Mouse (Mus musculus) heart, embryonic 13.5 days (tissue): ENCODE data around the gene 4930595D18Rik. TPM values are rescaled to one million over a fixed set of nuclear protein-coding genes. Genes with fewer than 3 reads are reported as not detected.

Experiments used
- ATAC-seq: fragments of 200-750 bp; cut with Nextera tagmentation; 2 replicates; pipeline ENCODE4 v1.8.0; 2017; ENCODE audit warnings: moderate TSS enrichment; ENCODE audit not compliant: insufficient number of reproducible peaks, low FRiP score, low TSS enrichment; ENCODE audit errors: extremely low read depth
- H3K27ac ChIP-seq: fragments of 300-500 bp; sonication (generic); replicated peaks from 2 replicates; pipeline ENCODE4 v1.5.1; 2015; ENCODE audit warnings: moderate library complexity, mild to moderate bottlenecking, inconsistent platforms
- H3K27me3 ChIP-seq: fragments of 300-500 bp; sonication (generic); replicated peaks from 2 replicates; pipeline ENCODE4 v1.6.1; 2015; ENCODE audit warnings: mild to moderate bottlenecking, inconsistent platforms
- H3K36me3 ChIP-seq: fragments of 300-500 bp; sonication (generic); 2 replicates; pipeline ENCODE4 v1.6.1; 2015; ENCODE audit warnings: mild to moderate bottlenecking, inconsistent platforms
- H3K4me1 ChIP-seq: fragments of 300-500 bp; sonication (generic); 2 replicates; pipeline ENCODE4 v1.6.1; 2015; ENCODE audit warnings: inconsistent platforms
- H3K4me2 ChIP-seq: fragments of 300-500 bp; sonication (generic); 2 replicates; pipeline ENCODE4 v1.6.1; 2015; ENCODE audit warnings: inconsistent platforms, mild to moderate bottlenecking, moderate library complexity
- H3K4me3 ChIP-seq: fragments of 300-500 bp; sonication (generic); 2 replicates; pipeline ENCODE4 v1.5.1; 2015; ENCODE audit warnings: moderate library complexity, mild to moderate bottlenecking, inconsistent platforms
- H3K9ac ChIP-seq: fragments of 300-500 bp; sonication (generic); 2 replicates; pipeline ENCODE4 v1.6.1; 2015; ENCODE audit warnings: inconsistent platforms, mild to moderate bottlenecking, moderate library complexity
- H3K9me3 ChIP-seq: fragments of 300-500 bp; sonication (generic); 2 replicates; pipeline ENCODE4 v1.6.1; 2016; ENCODE audit warnings: inconsistent platforms
- WGBS: fragments of 180-500 bp; shearing (Covaris S2); methylation state at CpG from one replicate; pipeline ENCODE4 v1.1.7; 2015; ENCODE audit warnings: mixed read lengths; 5-methylcytosine and 5-hydroxymethylcytosine counted together
- polyA plus RNA-seq: library from polyadenylated mRNA; unstranded; fragments of >200 nt; fragmentation: Nextera tagmentation; extraction: Ambion mirVana; gene quantifications from 2 replicates; pipeline ENCODE4 v1.2.1, GENCODE M21; 2015

The 4930595D18Rik gene
- polyA plus RNA-seq, 1 experiment from 2014 or later = not detected

GRCm38 (mm10) chr12:111152981-111153710 lies 31.1 kb downstream of the 4930595D18Rik start:
- Histone ChIP-seq H3K27ac (no peak overlapping the region), H3K27me3 (no peaks in the 10 kb centered on the region), H3K9ac (no peak overlapping the region), H3K36me3 (no peaks in the 10 kb centered on the region), H3K9me3 (no peaks in the 10 kb centered on the region), H3K4me1 (peaks cover 15% of the 10 kb centered on the region; the same call in 1 of the 2 replicates), H3K4me2 (no peak overlapping the region), H3K4me3 (no peak overlapping the region)
- ATAC-seq = no peak
- WGBS = 68% methylated on average over 7 of the region's 7 CpGs

- no peak for ATAC-seq
- 76% methylated on average over 6 of the region's 6 CpGs for WGBS
Measured at GRCm38 (mm10) chr12:111152579-111152978, 31.7 kb downstream of the 4930595D18Rik start.

GRCm38 (mm10) chr12:111151422-111152156 lies 32.7 kb downstream of the 4930595D18Rik start:
- Histone ChIP-seq H3K36me3 (no peaks in the 10 kb centered on the region), H3K9ac (no peak overlapping the region), H3K4me1 (peaks cover 15% of the 10 kb centered on the region; the same call in 1 of the 2 replicates), H3K4me3 (no peak overlapping the region), H3K4me2 (no peak overlapping the region), H3K9me3 (no peaks in the 10 kb centered on the region), H3K27me3 (no peaks in the 10 kb centered on the region), H3K27ac (no peak overlapping the region)
- WGBS = 67% methylated on average over 5 of the region's 5 CpGs
- ATAC-seq = no peak

More at GRCm38 (mm10) chr12:111152579-111152978, 31.7 kb downstream of the 4930595D18Rik start:
- Histone ChIP-seq H3K9me3 (no peaks in the 10 kb centered on the region), H3K4me2 (no peak overlapping the region), H3K36me3 (no peaks in the 10 kb centered on the region), H3K9ac (no peak overlapping the region), H3K27me3 (no peaks in the 10 kb centered on the region), H3K4me1 (peaks cover 15% of the 10 kb centered on the region; the same call in 1 of the 2 replicates), H3K4me3 (no peak overlapping the region), H3K27ac (no peak overlapping the region)

GRCm38 (mm10) chr12:111150236-111150596 lies 34.1 kb downstream of the 4930595D18Rik start:
- no peaks in the 10 kb centered on the region for H3K36me3 ChIP-seq
- no peak overlapping the region for H3K9ac ChIP-seq
- no peak overlapping the region for H3K27ac ChIP-seq
- no peaks in the 10 kb centered on the region for H3K9me3 ChIP-seq
- no peak overlapping the region for H3K4me3 ChIP-seq
- H3K27me3 ChIP-seq = no peaks in the 10 kb centered on the region
- 8% methylated on average over 6 of the region's 6 CpGs for WGBS
- peaks cover 21% of the 10 kb centered on the region for H3K4me1 ChIP-seq
- no peak for ATAC-seq
- H3K4me2 ChIP-seq = 0 out of 2 replicates have a peak overlapping the region, but pooled peaks have one; percentile 11

DNA sequence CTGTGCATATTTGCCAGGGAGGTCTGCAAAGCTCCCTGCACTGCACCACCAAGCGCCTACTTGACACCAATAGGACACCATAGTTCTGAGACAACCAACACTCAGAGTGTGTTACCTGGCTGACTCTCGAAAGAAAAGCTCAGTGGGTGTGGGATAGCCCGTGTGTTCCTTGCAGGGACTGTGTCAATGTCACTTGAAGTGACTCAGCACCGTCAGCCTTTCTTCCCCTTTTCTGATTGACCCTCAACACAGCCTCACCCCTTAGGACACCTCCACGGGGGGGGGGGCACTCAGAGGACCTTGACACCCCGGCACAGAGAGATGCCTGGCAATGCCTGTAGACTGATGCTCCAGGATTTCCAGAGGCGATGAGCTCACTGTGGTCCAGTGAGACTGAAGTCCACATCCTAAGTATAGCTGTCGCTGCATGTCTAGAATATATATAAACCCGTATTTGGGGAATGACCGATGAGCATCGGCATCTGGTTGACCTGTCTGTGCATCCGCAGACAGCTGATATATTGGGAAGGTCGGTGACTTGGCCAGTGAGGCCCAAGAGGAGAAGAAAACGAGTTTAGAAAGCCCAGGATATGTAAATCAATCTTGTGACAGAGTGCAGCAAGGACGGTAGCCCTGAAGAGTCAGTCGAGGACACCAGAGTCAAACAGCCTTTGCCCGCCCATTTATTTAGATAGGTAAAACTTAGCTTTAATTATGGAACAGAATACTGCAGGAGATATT lies 34.6 kb downstream of the 4930595D18Rik start:
- Histone ChIP-seq H3K9ac (no peak overlapping the region), H3K4me2 (0 out of 2 replicates have a peak overlapping the region, but pooled peaks have one; percentile 11), H3K27ac (no peak overlapping the region), H3K27me3 (no peaks in the 10 kb centered on the region), H3K4me1 (peaks cover 26% of the 10 kb centered on the region), H3K4me3 (no peak overlapping the region), H3K9me3 (no peaks in the 10 kb centered on the region), H3K36me3 (no peaks in the 10 kb centered on the region)
- ATAC-seq = no peak
- 59% methylated on average over 17 of the region's 17 CpGs for WGBS

GRCm38 (mm10) chr12:111145269-111145668 lies 39.0 kb downstream of the 4930595D18Rik start:
- H3K27me3 ChIP-seq = no peaks in the 10 kb centered on the region
- no peaks in the 10 kb centered on the region for H3K9me3 ChIP-seq
- ATAC-seq = no peak
- H3K9ac ChIP-seq = no peak overlapping the region
- no peak overlapping the region for H3K4me2 ChIP-seq
- 41% methylated on average over 9 of the region's 9 CpGs for WGBS
- H3K36me3 ChIP-seq = no peaks in the 10 kb centered on the region
- no peak overlapping the region for H3K4me3 ChIP-seq
- peaks cover 41% of the 10 kb centered on the region for H3K4me1 ChIP-seq
- no peak overlapping the region for H3K27ac ChIP-seq

DNA sequence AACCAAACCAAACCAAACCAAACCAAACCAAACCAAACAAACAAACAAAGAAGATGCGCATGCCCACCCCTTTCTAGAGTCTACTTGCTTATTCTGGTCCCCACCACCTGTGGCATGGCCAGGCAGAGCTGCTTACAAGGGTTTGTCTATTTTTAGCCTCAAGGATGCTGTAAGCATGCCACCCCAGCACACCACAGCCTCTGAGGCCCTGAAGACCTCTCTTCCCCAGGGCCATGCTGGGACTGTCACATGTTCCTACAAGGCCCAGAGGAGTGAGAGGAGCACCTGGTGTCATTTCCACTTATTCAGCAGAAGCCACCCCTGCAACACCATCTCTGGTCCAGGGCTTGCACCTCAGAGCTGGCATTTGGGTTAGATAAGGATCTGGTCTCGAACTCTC lies 39.7 kb downstream of the 4930595D18Rik start:
- H3K27ac ChIP-seq = no peak overlapping the region
- ATAC-seq = no peak

GRCm38 (mm10) chr12:111143509-111144063 lies 40.7 kb downstream of the 4930595D18Rik start:
- H3K4me3 ChIP-seq = peak overlapping the region; percentile 18
- ATAC-seq = 0 out of 2 replicates have a peak, but pooled peaks have one; percentile 35
- peak overlapping the region; percentile 67 for H3K9ac ChIP-seq
- H3K27me3 ChIP-seq = no peaks in the 10 kb centered on the region
- H3K4me2 ChIP-seq = peak overlapping the region; percentile 59
- WGBS = 38% methylated on average over 16 of the region's 16 CpGs
- peaks cover 33% of the 10 kb centered on the region for H3K4me1 ChIP-seq
- peak overlapping the region; percentile 78 for H3K27ac ChIP-seq
- 0 out of 2 replicates have a peak, but pooled peaks cover 3% of the 10 kb centered on the region for H3K9me3 ChIP-seq
- no peaks in the 10 kb centered on the region for H3K36me3 ChIP-seq

More for the DNA sequence above, 39.7 kb downstream of the 4930595D18Rik start:
- Histone ChIP-seq H3K4me1 (peaks cover 38% of the 10 kb centered on the region), H3K9ac (no peak overlapping the region), H3K27me3 (no peaks in the 10 kb centered on the region), H3K36me3 (no peaks in the 10 kb centered on the region), H3K4me2 (no peak overlapping the region), H3K4me3 (no peak overlapping the region), H3K9me3 (no peaks in the 10 kb centered on the region)
- WGBS = 86% methylated on average over 2 of the region's 2 CpGs

DNA sequence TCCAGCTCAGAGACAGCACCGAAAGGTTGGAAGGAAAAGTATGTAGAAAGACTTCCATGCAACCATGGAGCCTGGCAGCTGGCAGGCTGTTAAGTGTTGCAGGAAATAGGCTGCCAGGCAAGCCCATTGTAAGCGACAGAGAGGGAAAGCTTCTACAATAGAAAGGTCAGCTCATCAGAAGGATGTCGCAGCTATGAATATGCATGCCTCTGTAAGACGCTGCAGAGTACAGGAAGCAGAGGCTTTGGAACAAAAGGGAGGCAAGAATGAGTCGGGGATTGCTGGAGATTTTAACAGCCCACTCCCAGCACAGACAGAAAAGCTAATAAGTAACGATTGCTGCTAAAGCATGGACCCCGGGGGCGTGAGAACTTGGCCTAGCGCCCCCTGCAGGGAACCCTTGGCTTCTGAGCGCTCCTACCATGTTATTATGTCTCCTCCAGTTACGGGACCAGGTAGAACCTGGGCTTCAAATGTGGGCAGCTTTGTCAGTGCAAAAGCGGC lies 41.2 kb downstream of the 4930595D18Rik start:
- peak overlapping the region; percentile 18 for H3K4me3 ChIP-seq
- peaks cover 31% of the 10 kb centered on the region for H3K4me1 ChIP-seq
- H3K9ac ChIP-seq = peak overlapping the region; percentile 67
- no peaks in the 10 kb centered on the region for H3K27me3 ChIP-seq
- H3K4me2 ChIP-seq = peak overlapping the region; percentile 59
- 0 out of 2 replicates have a peak, but pooled peaks cover 3% of the 10 kb centered on the region for H3K9me3 ChIP-seq
- peak overlapping the region; percentile 78 for H3K27ac ChIP-seq
- H3K36me3 ChIP-seq = no peaks in the 10 kb centered on the region
- ATAC-seq = 0 out of 2 replicates have a peak, but pooled peaks have one; percentile 7
- WGBS = 20% methylated on average over 12 of the region's 12 CpGs

DNA sequence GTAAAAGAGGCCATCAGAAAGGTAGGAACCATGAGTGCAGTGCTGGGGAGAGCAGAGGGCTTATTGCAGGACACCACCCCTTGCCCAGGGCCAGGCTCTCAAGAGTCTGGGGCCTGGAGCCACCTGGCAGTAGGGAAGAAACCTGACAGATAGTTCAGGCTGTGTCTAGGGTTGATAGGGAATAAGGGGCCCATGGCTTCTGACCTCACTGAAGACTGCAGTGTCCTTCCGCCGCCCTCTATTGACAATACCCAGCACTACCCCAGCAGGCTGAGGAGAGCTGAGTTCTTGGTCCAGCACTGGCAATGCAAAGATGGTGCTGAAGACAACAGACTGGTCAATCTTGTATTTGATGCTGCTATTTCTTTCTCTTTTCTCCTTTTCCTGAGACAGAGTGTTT lies 47.2 kb downstream of the 4930595D18Rik start:
- Histone ChIP-seq H3K9me3 (0 out of 2 replicates have a peak, but pooled peaks cover 3% of the 10 kb centered on the region), H3K27ac (no peak overlapping the region), H3K36me3 (no peaks in the 10 kb centered on the region), H3K4me2 (no peak overlapping the region), H3K27me3 (no peaks in the 10 kb centered on the region), H3K4me3 (no peak overlapping the region), H3K4me1 (peaks cover 11% of the 10 kb centered on the region), H3K9ac (no peak overlapping the region)
- 57% methylated on average over 2 of the region's 2 CpGs for WGBS
- ATAC-seq = no peak
